Mouse (Mus musculus): ENCODE data around the gene Ube2g2. TPM values are rescaled to one million over a fixed set of nuclear protein-coding genes. Genes with fewer than 3 reads are reported as not detected.
A peak's percentile ranks its signal among the peaks of the same experiment; 100 is the strongest.

The Ube2g2 gene
- total RNA-seq, 4 experiments from 2014 or later: 46.0 to 63.0 (median 53.7) TPM

DNA sequence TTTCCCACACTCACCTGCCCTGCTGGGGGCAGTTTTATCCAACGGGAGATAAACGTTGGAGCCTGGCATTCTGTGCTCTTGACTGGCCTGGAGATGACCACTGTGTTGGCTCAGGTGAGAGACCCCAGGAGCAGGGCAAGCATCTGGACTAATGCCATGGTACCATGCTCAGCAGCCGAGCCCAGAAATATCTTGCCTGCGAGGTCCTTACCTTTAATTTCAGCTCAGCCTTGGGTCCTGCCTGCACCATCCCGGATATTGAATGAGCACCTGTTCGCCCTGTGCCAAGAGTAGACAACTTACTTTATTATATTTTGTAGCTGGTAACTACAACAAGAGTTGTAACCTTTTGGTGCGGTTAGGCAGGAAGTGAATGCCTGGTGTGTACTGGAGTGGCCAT, 15.2 kb upstream of the Ube2g2 start:
- DNase-seq: no peak

DNA sequence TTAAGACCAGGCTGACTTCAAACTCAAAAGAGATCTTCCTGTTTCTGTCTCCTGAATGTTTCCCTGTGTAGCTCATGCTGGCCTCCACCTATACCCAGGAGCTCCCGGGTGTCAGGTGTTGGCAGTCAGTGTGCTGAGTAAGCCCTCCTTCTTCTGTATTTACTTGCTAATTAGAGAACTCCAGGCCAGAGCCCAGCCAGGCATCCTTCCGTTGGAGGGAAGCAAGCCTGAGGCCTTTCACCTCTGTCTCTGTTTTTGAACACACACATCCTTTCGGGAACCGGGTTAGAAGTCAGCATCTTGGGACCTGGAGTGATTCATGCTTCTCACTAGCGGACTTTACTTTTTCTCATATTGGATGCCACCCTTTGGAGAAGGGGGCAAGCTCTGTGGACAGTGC, 14.6 kb upstream of the Ube2g2 start:
- no peak for DNase-seq

DNA sequence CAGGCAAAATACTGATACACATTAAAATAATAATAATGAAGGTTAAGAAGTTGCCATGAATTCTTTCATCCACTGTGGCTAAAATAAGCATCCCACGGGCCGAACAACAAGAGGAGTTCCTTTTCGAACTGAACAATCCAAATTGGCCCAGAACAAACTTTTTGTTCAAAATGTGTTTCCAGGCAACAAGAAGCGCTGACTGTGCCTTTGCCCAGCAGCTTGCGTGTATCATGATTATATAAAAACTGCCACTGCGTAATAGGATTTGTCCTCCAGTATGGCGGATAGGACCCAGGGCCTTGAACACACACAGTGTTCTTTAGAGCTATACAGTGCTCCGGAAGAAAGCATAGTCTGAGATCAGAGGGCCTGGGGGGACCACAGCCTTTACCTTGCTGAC, 13.5 kb upstream of the Ube2g2 start:
- no peak for DNase-seq

DNA sequence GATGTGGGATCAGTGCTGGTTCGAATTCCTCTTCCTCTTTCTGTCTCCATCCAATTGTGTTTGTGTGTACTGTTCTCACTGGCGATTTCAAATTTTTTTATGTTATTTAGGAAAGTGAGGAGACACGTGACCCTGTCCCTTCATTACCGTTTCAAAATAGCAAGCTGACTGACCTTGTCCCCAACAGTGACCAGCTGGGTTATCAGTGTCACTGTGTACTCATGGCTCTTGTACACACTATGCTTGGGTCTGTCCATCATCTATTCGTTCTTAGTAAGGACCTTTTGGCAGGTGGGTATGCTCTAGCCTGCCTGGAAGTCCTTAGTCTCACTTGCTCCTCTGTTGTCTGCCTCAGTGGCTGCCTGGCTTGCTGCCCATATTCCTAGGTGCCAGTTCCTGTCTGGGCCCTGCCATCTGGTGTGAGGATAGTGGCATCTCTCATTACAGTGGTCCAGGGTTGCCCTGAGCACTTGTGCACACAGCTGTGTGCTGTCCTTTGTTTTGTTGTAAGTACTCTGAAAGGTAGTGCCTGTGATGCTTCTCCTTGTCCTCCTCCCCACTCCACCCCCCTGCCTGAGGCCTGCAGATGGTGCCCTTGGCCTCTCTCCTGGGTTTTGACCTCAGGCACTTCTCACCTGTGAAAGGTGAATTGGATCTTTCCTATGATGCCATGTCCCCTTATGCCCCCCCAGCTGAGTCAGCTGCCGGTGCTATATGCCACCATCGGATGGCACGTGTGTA, 11.7 kb upstream of the Ube2g2 start:
- DNase-seq: no peak

DNA sequence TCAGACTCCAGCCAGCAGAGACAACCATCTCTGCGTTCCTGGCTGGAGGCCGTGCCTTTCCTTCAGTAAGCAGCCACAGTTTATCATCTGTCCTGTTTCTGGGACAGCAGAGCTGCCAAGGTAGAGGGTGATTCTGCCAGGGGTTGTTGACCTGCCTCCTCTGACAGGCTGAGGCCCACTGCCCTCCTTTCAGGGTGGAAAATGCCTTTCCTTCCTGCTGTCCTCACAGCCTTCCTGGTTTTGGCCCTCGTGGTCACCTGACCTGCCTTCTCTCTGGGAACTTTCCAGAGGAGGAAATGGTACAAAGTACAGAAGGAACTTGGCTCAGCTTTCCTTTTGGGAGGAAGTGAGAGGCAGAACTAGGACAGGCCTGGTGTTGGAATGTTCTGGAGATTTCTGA, 8.7 kb upstream of the Ube2g2 start:
- peak; percentile 50 for DNase-seq

DNA sequence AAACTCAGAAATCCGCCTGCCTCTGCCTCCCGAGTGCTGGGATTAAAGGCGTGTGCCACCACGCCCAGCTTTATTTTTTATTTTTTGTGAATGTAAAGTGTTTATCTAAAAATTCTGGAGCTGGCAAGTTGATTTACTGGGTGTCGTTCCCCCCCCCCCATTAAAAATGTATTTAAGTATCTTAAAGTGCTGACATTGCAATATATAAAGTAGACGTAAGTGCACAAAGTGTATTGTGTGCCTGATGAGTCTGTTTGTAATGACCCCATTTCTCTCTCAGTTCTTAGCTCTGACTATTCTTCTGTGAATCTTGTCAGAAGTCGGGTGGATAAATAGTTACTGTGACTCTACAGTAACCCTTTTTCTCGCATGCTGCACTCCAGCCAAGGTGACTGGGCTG, 6.4 kb upstream of the Ube2g2 start:
- no peak for DNase-seq

DNA sequence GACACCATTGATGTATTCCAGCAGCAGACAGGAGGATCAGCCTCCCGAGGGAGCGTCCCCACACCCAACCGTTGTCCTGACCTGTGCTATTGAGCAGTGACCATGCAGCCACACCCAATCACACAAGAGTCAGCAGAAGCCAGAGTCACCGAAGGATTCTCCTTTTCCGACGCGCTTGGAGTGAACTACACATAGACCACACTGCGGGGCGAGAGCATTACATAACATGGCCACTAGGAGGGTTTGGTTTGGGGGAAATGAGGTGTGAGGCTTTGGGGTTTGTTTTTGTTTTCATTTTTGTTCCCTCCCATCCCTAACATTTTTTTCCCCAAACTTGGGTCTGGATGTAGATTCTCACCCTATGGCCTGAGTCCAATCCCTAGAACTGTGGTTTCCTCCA, 5.9 kb upstream of the Ube2g2 start:
- no peak for DNase-seq

DNA sequence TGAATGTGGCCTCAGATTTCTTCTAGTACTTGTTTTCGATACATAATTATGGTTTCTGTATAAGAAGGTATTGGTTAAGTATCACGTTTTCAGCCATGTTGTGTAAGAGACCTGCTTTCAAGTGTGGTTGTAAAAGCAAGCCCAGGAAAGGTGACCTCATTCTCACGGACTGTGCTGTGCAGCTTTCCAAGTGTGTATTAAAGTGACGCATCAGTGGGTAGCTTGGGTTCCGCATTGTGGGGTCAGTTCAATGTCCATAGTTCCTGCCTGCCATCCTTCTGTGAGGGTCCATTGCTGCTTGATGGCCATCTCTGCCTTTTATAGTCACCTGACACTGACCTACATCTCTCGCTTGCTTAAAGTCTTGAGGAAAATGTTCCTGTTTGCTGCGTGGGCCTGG, 5.1 kb upstream of the Ube2g2 start:
- no peak for DNase-seq

DNA sequence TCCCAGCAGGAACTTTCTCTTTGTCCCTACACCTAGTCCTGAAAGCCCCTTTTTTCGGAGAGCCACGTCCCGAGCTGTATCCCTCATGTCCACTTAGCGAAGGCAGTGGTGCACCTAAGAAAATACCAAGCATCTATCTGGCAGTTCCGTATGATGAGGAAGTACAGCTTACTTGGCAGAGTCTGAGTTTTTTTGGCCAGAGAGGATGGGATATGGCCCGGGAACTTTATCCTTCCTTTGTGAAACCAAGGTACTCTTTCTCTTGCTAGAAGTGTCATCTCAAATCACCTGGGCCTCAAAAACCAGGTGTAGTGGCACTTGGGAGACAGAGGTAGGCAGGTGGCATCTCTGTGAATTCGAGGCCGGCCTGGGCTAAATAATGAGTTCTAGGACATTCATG, 529 bp upstream of the Ube2g2 start:
- no peak for DNase-seq

DNA sequence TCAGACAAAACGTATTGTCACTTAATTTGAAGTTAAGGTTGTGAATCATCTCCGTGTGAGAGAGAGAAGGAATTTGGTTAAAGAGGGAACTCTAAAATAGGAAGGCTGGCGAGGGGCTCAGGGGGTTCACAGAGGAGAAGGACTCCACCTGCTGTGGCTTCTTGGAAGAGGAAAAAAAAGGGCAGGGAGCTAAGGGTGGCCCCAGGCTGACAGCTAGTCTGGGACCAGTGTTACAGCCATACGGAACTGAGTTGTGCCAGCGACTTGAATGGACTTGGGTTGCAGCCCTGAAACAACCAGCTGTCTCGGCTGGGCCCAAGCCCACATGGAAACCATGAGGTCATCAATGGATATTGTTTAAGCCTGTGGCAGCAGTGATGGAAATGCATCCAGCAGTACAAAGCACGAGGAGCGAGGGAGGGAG, 1.0 kb downstream of the Ube2g2 start:
- DNase-seq: no peak

DNA sequence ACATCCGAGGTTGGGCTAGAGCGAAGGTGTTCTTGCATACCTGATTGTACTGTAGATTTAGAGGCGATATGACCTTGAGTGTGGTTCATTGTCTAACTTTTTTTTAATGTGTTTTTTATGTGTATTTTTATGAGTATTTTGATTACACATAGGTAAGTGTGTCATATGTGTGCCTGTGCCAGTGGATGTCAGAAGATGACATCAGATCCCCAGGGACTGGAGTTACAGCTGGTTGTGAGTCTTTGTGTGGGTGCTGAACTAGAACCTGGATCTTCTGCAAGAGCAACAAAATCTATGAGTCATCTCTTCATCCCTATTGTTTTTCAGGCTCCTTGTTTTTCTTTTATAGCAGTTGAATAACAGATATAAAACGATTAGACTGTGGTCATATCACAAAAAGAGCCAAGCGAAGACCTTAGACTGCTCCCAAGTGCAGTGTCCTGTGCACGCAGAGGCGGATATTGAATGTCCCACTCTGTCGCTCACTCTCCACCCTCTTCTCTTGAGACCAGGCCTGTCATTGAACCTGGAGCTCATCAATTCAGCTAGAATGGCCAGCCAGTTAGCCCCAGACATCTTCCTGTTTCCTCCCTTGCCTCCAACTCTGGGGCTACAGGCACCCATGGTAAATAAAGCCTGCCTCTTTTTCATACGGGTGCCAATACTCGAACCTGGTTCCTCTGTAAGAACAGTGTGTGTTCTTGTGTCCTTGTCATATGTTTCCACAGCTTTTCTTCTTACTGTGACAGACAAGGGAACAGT, 1.7 kb downstream of the Ube2g2 start:
- no peak for DNase-seq

DNA sequence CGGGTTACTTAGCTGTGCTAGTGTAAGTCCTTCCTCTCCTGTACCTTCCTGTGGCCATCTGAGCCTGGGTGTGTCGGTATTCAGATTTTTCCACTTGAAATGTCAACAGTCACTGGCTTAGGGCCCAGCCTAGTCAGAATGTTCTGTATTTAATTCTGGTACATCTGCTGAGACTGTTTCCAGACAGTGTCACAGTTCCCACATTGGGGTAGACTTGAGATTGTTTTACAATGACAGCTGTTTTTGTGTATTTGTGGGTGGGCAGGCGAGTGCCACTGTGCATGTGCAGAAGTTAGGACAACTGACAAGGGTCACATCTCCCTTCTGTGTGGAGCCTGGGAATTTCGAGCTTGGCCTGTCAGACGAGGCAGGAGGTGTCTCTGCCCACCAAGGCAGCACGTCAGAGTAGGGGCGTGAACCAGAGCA, 2.5 kb downstream of the Ube2g2 start:
- no peak for DNase-seq

DNA sequence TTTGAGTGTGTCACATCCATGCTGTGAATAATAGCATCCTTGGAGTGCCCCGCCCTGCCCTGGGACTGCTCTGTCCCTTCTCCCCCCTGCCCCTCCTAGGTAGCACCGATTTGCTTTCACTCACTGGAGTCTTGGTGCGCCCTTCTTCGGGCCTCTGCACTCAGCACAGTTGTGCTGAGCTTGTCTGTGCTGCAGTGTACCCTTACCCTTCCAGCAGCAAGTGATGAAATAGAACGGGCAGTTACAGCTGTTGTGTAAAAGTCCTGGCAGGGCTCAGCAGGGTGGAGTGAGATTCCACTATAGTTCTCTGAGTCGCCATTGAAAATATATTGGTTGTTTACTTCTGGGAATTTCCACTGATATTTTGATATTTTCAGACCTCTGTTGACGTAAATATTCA, 4.0 kb downstream of the Ube2g2 start:
- no peak for DNase-seq

DNA sequence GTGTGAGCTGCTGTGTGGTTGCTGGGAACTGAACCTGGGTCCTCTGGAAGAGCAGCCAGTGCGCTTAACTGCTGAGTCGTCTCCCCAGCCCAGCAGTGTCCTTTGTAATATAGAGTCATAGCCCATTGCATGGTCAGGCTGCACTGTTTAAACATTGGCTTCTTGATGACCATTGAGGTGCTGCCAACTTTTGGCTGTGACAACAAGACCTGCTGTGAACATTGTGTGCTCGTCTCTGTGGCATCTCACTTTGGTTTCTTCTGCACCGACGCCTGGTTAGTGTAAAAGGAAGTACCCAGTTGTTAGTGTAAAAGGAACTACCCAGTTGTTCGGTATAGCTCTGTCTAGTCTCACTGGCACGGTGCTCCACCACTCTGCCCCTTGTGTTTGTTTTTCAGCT, 4.5 kb downstream of the Ube2g2 start:
- DNase-seq: no peak

DNA sequence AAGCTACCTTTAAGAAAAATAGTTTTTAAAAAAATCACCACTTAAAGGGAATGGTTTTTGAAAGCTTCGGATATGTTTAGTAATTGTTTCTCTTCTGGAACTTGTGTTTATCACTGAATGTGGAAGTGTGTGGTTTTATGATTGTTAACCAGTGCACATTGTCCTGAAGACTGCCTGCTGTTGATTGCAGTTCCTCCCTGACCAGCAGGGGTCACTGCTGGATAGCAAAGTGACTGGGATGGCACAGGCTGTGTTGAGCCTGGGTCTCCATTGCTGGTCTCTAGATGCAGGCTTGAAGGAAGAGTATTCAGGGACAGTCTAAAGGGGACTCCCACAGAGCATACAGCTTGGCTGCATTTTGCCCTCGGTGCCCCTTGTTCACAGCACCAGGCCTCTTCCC, 5.4 kb downstream of the Ube2g2 start:
- peak; percentile 64 for DNase-seq

DNA sequence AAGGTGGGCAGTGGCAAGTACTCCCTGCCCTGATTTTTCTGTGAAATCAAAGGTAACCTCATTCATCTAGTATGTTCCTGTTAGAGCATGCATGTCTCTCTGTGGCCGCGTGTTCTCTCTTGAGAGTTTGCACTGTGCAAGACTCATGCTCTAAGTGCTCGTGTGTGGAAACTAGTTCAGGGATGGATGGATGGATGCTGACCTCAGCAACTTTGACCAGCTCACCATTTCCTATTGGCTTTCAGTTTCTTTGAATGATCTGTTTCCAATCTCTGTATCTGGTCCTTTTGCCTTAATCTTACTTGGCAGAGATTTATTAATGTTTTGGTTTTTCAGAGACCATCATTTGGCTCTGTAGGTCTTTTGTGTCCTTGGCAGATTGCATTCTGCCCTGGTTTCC, 7.1 kb downstream of the Ube2g2 start:
- DNase-seq: no peak

DNA sequence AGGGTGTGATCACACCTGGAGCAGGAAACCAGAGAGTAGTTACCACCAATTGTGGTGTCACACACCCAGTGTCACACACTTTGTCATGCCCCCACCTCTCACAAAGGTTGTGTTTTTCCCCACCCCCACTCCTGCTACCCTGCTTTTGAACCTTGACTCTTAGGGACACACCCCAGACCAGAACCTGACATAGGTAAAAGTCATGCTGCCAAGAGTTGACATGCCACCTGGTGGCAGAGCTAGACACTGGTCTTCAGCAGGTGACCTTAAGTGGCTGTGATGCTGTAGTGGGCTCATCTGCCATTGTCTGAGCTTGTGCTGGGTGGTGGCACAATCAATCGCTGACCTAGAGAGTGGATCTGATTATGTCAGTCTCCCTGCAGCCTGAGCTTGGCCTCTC, 7.9 kb downstream of the Ube2g2 start:
- no peak for DNase-seq

DNA sequence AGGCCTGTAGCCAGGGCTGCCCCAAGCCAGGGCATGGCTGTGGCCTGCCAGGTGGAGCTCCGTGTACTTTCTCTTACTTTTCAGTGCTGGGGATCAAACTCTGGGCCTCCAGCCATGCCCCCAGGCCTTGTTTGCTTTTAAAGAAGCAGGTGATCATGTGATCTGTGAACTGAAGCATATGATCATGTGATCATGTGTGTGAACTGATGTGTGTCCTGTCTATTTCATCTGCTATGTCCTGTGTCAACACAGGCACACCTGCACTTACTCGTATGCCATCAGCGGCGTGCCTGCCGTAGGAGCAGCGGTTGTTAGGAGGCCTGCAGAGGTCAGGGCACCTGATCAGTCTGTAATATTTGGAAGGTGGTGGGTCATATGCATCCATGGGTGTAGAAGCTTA, 11.9 kb downstream of the Ube2g2 start:
- DNase-seq: no peak

DNA sequence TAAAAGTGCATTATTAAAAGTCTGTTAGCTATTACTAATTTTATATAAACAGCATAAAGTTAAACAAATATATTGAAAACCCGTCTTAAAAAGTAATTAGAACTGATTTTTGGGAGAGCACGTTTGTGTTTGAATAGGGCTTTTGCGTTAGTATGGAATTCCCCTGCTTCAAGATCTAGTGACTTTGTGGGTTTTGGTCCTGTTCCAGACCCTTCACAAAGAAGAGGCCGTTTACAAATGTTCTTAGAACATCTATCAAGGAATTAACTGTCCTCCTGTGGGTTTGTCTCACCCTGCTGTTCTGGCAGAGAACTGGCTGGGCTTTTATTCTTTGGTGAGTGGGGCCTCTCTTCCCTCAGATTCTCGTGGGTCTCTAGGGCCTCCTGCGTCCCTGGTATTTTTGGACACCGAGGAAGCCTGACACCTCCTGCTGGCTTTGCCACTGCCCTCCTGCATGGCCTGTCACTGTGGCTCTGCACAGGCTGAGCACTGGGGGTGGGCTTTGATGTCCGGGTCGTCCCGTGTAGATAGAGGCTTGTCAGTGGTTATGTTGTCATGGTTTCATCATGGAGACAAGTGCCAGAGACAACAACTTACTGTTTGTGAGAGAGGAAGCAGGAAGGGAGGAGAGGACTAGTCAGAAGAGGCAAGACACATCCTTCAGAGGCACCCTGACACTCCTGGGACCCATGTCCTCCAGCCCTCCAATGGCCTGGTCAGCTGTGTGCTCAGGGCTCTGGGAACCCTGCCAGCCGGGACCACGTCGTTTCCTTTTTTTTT, 12.6 kb downstream of the Ube2g2 start:
- DNase-seq: no peak

DNA sequence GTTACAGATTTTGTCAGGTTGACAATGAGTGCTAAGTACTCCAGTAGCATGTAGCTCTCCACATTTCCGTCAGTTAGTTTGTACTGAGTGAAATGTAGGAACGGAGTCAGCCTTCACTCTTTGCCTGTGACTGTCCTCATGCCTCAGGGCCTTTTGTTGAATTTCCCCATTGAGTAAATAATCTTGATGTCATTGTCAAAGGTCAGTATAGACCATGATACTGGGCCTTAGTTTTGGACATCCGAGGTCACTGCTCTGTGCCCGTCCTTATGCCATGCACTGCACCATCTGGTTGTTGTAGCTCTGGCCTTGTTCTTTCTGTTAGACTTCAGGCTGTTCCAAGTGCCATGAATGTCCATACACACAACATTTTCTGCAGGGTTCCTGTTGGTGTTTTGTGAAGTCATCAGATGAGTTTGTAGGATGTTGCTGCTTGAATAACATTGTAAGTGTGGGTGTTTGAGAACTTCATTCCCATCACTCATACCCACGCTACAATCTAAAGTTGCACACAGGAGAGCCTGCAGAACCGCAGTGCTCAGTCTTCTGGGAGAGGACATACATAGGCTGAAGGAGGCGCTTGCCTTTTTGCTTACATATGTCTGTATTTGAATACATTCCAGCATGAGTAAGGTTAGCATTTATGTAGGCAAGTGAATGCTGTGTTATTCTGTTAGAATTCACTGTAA, 14.3 kb downstream of the Ube2g2 start:
- no peak for DNase-seq

DNA sequence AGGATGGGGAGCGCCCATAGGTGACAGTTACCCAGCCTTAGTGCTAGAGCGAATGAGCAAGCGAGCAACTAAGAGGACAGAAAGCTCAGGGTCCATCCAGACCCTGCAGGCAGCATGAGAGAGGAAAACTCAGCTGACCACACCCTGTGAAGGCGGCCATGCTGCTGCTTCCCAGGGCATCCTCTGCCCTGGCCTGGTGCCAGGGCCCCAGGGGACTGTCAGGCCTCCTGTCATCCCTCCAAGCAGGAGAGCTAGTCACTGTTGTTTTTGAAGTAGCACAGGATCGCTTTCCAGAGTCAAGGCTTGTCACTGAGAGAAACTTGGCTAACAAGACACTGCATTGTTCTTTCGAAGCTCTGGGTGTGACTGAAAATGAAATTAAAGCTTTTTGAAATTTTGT, 16.9 kb downstream of the Ube2g2 start:
- no peak for DNase-seq

DNA sequence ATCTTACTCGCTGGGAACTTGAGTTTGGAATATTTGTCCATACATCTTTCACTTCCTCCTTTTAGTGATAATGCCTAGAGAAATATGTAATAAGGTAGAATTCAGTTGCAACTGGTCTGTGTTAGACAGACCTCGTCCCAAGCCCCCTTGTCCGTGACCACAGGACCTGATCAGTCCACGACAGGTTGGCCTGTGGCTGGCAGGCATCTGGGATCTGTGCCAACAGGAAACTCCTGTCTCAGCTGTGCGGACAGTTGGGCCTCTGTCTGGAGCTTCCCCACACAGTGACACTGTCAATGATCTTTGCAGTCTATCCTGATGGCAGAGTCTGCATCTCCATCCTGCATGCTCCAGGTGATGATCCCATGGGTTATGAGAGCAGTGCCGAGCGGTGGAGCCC, 21.1 kb downstream of the Ube2g2 start:
- no peak for DNase-seq

DNA sequence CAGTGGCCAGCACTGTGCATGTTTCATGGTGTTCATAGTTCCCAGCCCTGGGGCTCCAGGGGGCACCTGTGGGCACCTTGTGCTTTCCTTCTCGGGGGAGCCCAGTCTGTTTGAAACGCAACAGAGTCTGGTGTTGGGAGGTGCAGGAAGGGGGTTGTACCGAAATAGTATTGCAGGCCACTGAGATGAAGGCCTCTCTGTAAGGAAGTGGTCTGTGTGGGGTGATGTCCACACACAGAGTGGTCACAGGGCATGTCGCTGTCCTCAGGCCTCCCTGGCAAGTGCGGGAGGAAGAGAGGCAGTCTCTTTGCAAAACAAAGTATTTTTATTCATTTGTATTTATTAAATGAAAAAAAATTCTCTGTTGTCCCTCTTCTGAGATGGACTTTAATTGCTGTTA, 23.5 kb downstream of the Ube2g2 start:
- DNase-seq: no peak

Measured in adrenal gland, adult 8-10 months (tissue).